Mouse (Mus musculus): ENCODE data around the gene Kctd2. TPM values are rescaled to one million over a fixed set of nuclear protein-coding genes. Genes with fewer than 3 reads are reported as not detected.

The Kctd2 gene
- total RNA-seq, 1 experiment: 14.0 TPM

- H3K4me3 ChIP-seq (ENCODE audit: insufficient read depth in 1 of 2, low read depth in 1 of 2, low read length in 2 of 2, poor library complexity in 1 of 2, severe bottlenecking in 1 of 2): no peak overlapping the region
- H3K27ac ChIP-seq (ENCODE audit: insufficient read depth, low read depth, low read length, poor library complexity, severe bottlenecking): no peak overlapping the region
- in situ Hi-C loops (cut with MboI; ENCODE audit: low sequenced_read_pairs in 2 of 2, unreplicated experiment in 2 of 2): no loop called here
- TF ChIP-seq ZC3H11A (IDR thresholded peaks at IDR 0.05; ENCODE audit: borderline replicate concordance, low read depth, low read length) (no peak), MAFK (IDR thresholded peaks at IDR 0.05; ENCODE audit: insufficient read depth, low read depth, low read length) (no peak), ZNF384 (IDR thresholded peaks at IDR 0.05; ENCODE audit: low read depth, low read length) (no peak), CHD2 (IDR thresholded peaks at IDR 0.05; ENCODE audit: low read depth, low read length) (no peak)
- H3K9me3 ChIP-seq (ENCODE audit: control insufficient read depth, insufficient read depth, low read depth, low read length): no peaks in the 10 kb centered on the region
- peaks cover 2 to 3% of the 10 kb centered on the region in 2 experiments; a peak in 1 of 4 replicates for H3K4me1 ChIP-seq (ENCODE audit: control insufficient read depth in 2 of 2, insufficient read depth in 2 of 2, low read length in 2 of 2, poor library complexity in 1 of 2)
- no peak overlapping the region for H3K9ac ChIP-seq (ENCODE audit: insufficient read depth, low read depth, low read length, poor library complexity, severe bottlenecking)
- DNase-seq (ENCODE audit: low read depth, low spot score): no peak
- peaks cover 23% of the 10 kb centered on the region; the same call in 1 of the 2 replicates for H3K36me3 ChIP-seq (ENCODE audit: control insufficient read depth, insufficient read depth, low read length, poor library complexity, severe bottlenecking)
Measured at GRCm38 (mm10) chr11:115433342-115433741, 13.4 kb downstream of the Kctd2 start.

DNA sequence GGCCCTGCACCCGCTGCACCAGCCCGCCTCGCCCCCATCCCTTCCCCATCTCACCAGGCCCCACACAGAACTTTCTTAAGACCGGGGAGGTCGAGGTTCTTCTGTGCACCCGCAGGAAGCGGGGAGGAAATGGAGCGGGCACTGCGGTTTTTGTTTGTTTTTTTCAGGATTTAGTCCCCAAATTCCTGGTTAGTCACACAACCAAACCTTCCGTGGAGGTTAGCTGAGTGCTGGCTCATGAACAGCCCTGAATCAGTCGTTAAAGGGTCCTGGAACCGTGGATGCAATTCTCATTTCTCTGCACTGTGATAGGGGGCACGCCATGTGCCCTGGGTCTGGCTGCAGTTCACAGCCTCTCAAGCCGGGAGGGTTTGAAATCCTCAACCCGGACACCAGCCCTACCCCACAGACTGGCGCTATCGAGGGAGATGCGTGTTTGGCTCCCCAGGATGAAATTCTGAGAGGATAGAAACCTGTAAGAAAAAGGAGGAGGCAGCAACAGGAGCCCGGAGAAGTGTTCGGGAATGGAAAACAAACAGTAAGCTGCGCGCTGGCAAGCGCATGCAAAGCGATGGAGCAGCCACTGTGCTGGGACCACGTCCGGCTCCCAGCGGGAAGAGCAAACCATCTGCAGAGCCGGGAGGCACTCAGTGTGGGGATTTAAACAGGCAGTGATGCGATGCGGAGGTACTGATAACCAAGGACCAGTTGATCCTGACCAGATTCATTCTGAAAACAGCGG is 15.8 kb downstream of the Kctd2 start:
- peak overlapping the region; percentile 67 for H3K9ac ChIP-seq (ENCODE audit: insufficient read depth, low read depth, low read length, poor library complexity, severe bottlenecking)
- no peaks in the 10 kb centered on the region for H3K9me3 ChIP-seq (ENCODE audit: control insufficient read depth, insufficient read depth, low read depth, low read length)
- H3K36me3 ChIP-seq (ENCODE audit: control insufficient read depth, insufficient read depth, low read length, poor library complexity, severe bottlenecking): peaks cover 7% of the 10 kb centered on the region; the same call in 1 of the 2 replicates
- H3K4me3 ChIP-seq (ENCODE audit: insufficient read depth in 1 of 2, low read depth in 1 of 2, low read length in 2 of 2, poor library complexity in 1 of 2, severe bottlenecking in 1 of 2): peak overlapping the region; percentile 20 to 47
- peaks cover 2 to 3% of the 10 kb centered on the region in 2 experiments; a peak in 1 of 4 replicates for H3K4me1 ChIP-seq (ENCODE audit: control insufficient read depth in 2 of 2, insufficient read depth in 2 of 2, low read length in 2 of 2, poor library complexity in 1 of 2)
- H3K27ac ChIP-seq (ENCODE audit: insufficient read depth, low read depth, low read length, poor library complexity, severe bottlenecking): no peak overlapping the region
- no peak for DNase-seq (ENCODE audit: low read depth, low spot score)
- in situ Hi-C loops (cut with MboI; ENCODE audit: low sequenced_read_pairs in 2 of 2, unreplicated experiment in 2 of 2): no loop called here
- TF ChIP-seq CHD2 (IDR thresholded peaks at IDR 0.05; ENCODE audit: low read depth, low read length) (no peak), ZC3H11A (IDR thresholded peaks at IDR 0.05; ENCODE audit: borderline replicate concordance, low read depth, low read length) (no peak), MAFK (IDR thresholded peaks at IDR 0.05; ENCODE audit: insufficient read depth, low read depth, low read length) (no peak), HCFC1 (IDR thresholded peaks at IDR 0.05; ENCODE audit: borderline replicate concordance, insufficient read depth, low read length) (no peak), ZNF384 (IDR thresholded peaks at IDR 0.05; ENCODE audit: low read depth, low read length) (no peak)

GRCm38 (mm10) chr11:115437571-115438122 is 17.7 kb downstream of the Kctd2 start:
- Histone ChIP-seq H3K9me3 (ENCODE audit: control insufficient read depth, insufficient read depth, low read depth, low read length) (no peaks in the 10 kb centered on the region), H3K27ac (ENCODE audit: insufficient read depth, low read depth, low read length, poor library complexity, severe bottlenecking) (no peak overlapping the region), H3K36me3 (ENCODE audit: control insufficient read depth, insufficient read depth, low read length, poor library complexity, severe bottlenecking) (no peaks in the 10 kb centered on the region), H3K4me1 (ENCODE audit: control insufficient read depth in 2 of 2, insufficient read depth in 2 of 2, low read length in 2 of 2, poor library complexity in 1 of 2) (peaks cover 2 to 3% of the 10 kb centered on the region in 2 experiments; a peak in 1 of 4 replicates), H3K9ac (ENCODE audit: insufficient read depth, low read depth, low read length, poor library complexity, severe bottlenecking) (no peak overlapping the region), H3K4me3 (ENCODE audit: insufficient read depth in 1 of 2, low read depth in 1 of 2, low read length in 2 of 2, poor library complexity in 1 of 2, severe bottlenecking in 1 of 2) (no peak overlapping the region)
- DNase-seq (ENCODE audit: low read depth, low spot score): no peak
- in situ Hi-C loops (cut with MboI; ENCODE audit: low sequenced_read_pairs in 2 of 2, unreplicated experiment in 2 of 2): no loop called here
- TF ChIP-seq CHD2 (IDR thresholded peaks at IDR 0.05; ENCODE audit: low read depth, low read length): no peak
- TF ChIP-seq ZNF384 (IDR thresholded peaks at IDR 0.05; ENCODE audit: low read depth, low read length): no peak
- no peak for TF ChIP-seq HCFC1 (IDR thresholded peaks at IDR 0.05; ENCODE audit: borderline replicate concordance, insufficient read depth, low read length)
- peak; percentile 90 for TF ChIP-seq MAFK (IDR thresholded peaks at IDR 0.05; ENCODE audit: insufficient read depth, low read depth, low read length)
- no peak for TF ChIP-seq ZC3H11A (IDR thresholded peaks at IDR 0.05; ENCODE audit: borderline replicate concordance, low read depth, low read length)

DNA sequence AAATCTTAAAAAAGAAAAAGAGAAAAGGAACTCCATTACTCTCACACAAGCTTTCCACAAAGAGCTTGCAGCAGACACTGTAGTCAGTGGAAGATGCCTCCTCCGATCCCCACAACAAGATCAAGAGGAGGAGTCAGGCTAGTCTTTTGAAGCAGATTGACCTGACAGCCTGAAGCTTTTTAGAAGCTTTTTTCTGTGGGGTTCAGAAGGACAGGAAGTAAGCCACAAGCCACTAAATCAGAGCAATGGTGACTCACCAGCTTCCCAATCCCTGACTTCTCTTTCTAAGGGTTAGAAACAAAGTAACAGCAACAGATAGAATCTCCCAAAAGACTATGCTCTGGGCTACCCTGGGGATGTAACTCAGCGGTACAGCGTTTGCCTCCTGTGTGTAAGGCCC is 19.4 kb downstream of the Kctd2 start:
- Histone ChIP-seq H3K9ac (ENCODE audit: insufficient read depth, low read depth, low read length, poor library complexity, severe bottlenecking) (no peak overlapping the region), H3K4me1 (ENCODE audit: control insufficient read depth in 2 of 2, insufficient read depth in 2 of 2, low read length in 2 of 2, poor library complexity in 1 of 2) (peaks cover 2 to 3% of the 10 kb centered on the region in 2 experiments; a peak in 1 of 4 replicates), H3K36me3 (ENCODE audit: control insufficient read depth, insufficient read depth, low read length, poor library complexity, severe bottlenecking) (no peaks in the 10 kb centered on the region), H3K9me3 (ENCODE audit: control insufficient read depth, insufficient read depth, low read depth, low read length) (no peaks in the 10 kb centered on the region), H3K4me3 (ENCODE audit: insufficient read depth in 1 of 2, low read depth in 1 of 2, low read length in 2 of 2, poor library complexity in 1 of 2, severe bottlenecking in 1 of 2) (no peak overlapping the region), H3K27ac (ENCODE audit: insufficient read depth, low read depth, low read length, poor library complexity, severe bottlenecking) (no peak overlapping the region)
- no peak for DNase-seq (ENCODE audit: low read depth, low spot score)
- in situ Hi-C loops (cut with MboI; ENCODE audit: low sequenced_read_pairs in 2 of 2, unreplicated experiment in 2 of 2): no loop called here
- TF ChIP-seq CHD2 (IDR thresholded peaks at IDR 0.05; ENCODE audit: low read depth, low read length): no peak
- TF ChIP-seq ZNF384 (IDR thresholded peaks at IDR 0.05; ENCODE audit: low read depth, low read length): no peak
- no peak for TF ChIP-seq MAFK (IDR thresholded peaks at IDR 0.05; ENCODE audit: insufficient read depth, low read depth, low read length)
- TF ChIP-seq ZC3H11A (IDR thresholded peaks at IDR 0.05; ENCODE audit: borderline replicate concordance, low read depth, low read length): no peak
- no peak for TF ChIP-seq HCFC1 (IDR thresholded peaks at IDR 0.05; ENCODE audit: borderline replicate concordance, insufficient read depth, low read length)

Data from ES-E14 (cell line).